9 mouse cellular contexts compared by ENCODE assay signal in genomic region chr9:112233822-112234504, GRCm38 (mm10). TPM values are rescaled to one million over a fixed set of nuclear protein-coding genes. Genes with fewer than 3 reads are reported as not detected.
A peak's percentile ranks its signal among the peaks of the same experiment; 100 is the strongest.
DNase-seq lines count a peak whose midpoint lies in the region; ATAC-seq lines count a peak whose summit lies in the region.
"Had no signal": no experiment of that assay in that cellular context is flagged by ENCODE, and none has a peak within 500 bp of the region (broad histone marks: within the 10 kb centered on the region; RNA-seq: fewer than 3 reads in every experiment).

No protein-coding gene starts in this region.

- peak overlapping the region; percentile 87 for H3K4me2 ChIP-seq in heart, embryonic 14.5 days (ENCODE audit: low read length)
- peak overlapping the region; percentile 51 for H3K4me2 ChIP-seq in liver, embryonic 13.5 days

- peak overlapping the region; percentile 36 to 48 for H3K4me3 ChIP-seq in heart, embryonic 14.5 days (ENCODE audit: control insufficient read depth in 1 of 2, insufficient read depth in 1 of 2, low read depth in 1 of 2, low read length in 2 of 2)
- no peak overlapping the region for H3K4me3 ChIP-seq in liver, embryonic 13.5 days (replicated peaks)

- H3K9ac ChIP-seq in heart, embryonic 14.5 days (ENCODE audit: low read length): peak overlapping the region; percentile 56
- H3K9ac ChIP-seq in liver, embryonic 13.5 days: no peak overlapping the region

- H3K4me1 ChIP-seq in heart, embryonic 14.5 days (ENCODE audit: control insufficient read depth in 2 of 2, insufficient read depth in 2 of 2, low read length in 2 of 2): peaks cover 4 to 8% of the 10 kb centered on the region in 2 experiments; a peak in 1 of 4 replicates
- H3K4me1 ChIP-seq in liver, embryonic 13.5 days (replicated peaks): no peaks in the 10 kb centered on the region

- no peaks in the 10 kb centered on the region for H3K9me3 ChIP-seq in heart, embryonic 14.5 days (ENCODE audit: control insufficient read depth, low read length)
- H3K9me3 ChIP-seq in liver, embryonic 13.5 days (replicated peaks): no peaks in the 10 kb centered on the region

- DNase-seq in heart, postnatal 14 days: no peak
- peak; percentile 2 for DNase-seq in thymus, postnatal 14 days
- no peak for DNase-seq in thymus, postnatal 4 days
- DNase-seq in liver, embryonic 13.5 days: no peak
- DNase-seq in lung, postnatal 4 days: no peak
- no peak for DNase-seq in kidney, postnatal 4 days

- no peak for ATAC-seq in heart, embryonic 14.5 days (ENCODE audit: insufficient number of reproducible peaks, insufficient read depth, low FRiP score, low read depth)
- ATAC-seq in liver, embryonic 13.5 days (ENCODE audit: low read depth): no peak
- ATAC-seq in inflammation-experienced regulatory T-cells, adult 6 months: no peak

- no peak overlapping the region for H3K27ac ChIP-seq in heart, embryonic 14.5 days (replicated peaks in 1 of 2; ENCODE audit: control insufficient read depth in 1 of 2, insufficient read depth in 1 of 2, low read depth in 2 of 2, low read length in 2 of 2)
- no peak overlapping the region for H3K27ac ChIP-seq in liver, embryonic 13.5 days

- H3K27me3 ChIP-seq in heart, embryonic 14.5 days (ENCODE audit: control insufficient read depth, insufficient read depth, low read length): peaks cover 54% of the 10 kb centered on the region
- H3K27me3 ChIP-seq in liver, embryonic 13.5 days: peaks cover 48% of the 10 kb centered on the region

- 22% methylated on average over 12 of the region's 12 CpGs for WGBS in heart, embryonic 14.5 days
- 18% methylated on average over 12 of the region's 12 CpGs for WGBS in liver, embryonic 13.5 days (ENCODE audit: insufficient replicate concordance)

- no peaks in the 10 kb centered on the region for H3K36me3 ChIP-seq in heart, embryonic 14.5 days (ENCODE audit: control insufficient read depth, insufficient read depth, low read length)
- H3K36me3 ChIP-seq in liver, embryonic 13.5 days: no peaks in the 10 kb centered on the region

- intact Hi-C loops in heart, postnatal 14 days (cut with DNase I): no loop called here

RNA-seq across cellular contexts. Expression of gene Arpp21, which starts 1.8 kb away (rescaled TPM):
- 4.7 and 5.6 TPM in 2 replicates for polyA plus RNA-seq in heart, embryonic 14.5 days (2014; fragmentation: Nextera tagmentation; extraction: Ambion mirVana)
- 1 to 10 TPM; 3.6 to 9.1 TPM for total RNA-seq in heart, postnatal 14 days (2021)
- polyA plus RNA-seq in liver, embryonic 13.5 days (2015; fragmentation: Nextera tagmentation; extraction: Ambion mirVana): 0.81 and 1.1 TPM in 2 replicates
- polyA plus RNA-seq in inflammation-experienced regulatory T-cells, adult 6 months (2017; shearing (Covaris generic)): under 1 TPM in 2 of 3 experiments, not detected in 1; 0.36 to 0.66 TPM
- polyA plus RNA-seq: liver, adult 2 months had no signal
